Mouse (Mus musculus) forebrain, embryonic 12.5 days (tissue): ENCODE results near the gene Apof. TPM values are rescaled to one million over a fixed set of nuclear protein-coding genes. Genes with fewer than 3 reads are reported as not detected.

Source experiments
- ATAC-seq: fragments of 200-750 bp; cut with Nextera tagmentation; 2 replicates; pipeline ENCODE4 v1.8.0; 2017; ENCODE audit warnings: moderate TSS enrichment; ENCODE audit not compliant: low FRiP score
- H3K27ac ChIP-seq: fragments of 300-500 bp; sonication (generic); 2 replicates; pipeline ENCODE4 v1.5.1; 2016; ENCODE audit warnings: mild to moderate bottlenecking
- H3K27me3 ChIP-seq: fragments of 300-500 bp; sonication (generic); 2 replicates; pipeline ENCODE4 v1.6.1; 2016; ENCODE audit warnings: mild to moderate bottlenecking
- H3K36me3 ChIP-seq: fragments of 300-500 bp; sonication (generic); replicated peaks from 2 replicates; pipeline ENCODE4 v1.6.1; 2016; ENCODE audit warnings: mild to moderate bottlenecking
- H3K4me1 ChIP-seq: fragments of 300-500 bp; sonication (generic); 2 replicates; pipeline ENCODE4 v1.6.1; 2016
- H3K4me2 ChIP-seq: fragments of 300-500 bp; sonication (generic); 2 replicates; pipeline ENCODE4 v1.6.1; 2016; ENCODE audit warnings: mild to moderate bottlenecking, moderate library complexity
- H3K4me3 ChIP-seq: fragments of 300-500 bp; sonication (generic); replicated peaks from 2 replicates; pipeline ENCODE4 v1.5.1; 2016; ENCODE audit warnings: mild to moderate bottlenecking
- H3K9ac ChIP-seq: fragments of 300-500 bp; sonication (generic); 2 replicates; pipeline ENCODE4 v1.6.1; 2016; ENCODE audit warnings: mild to moderate bottlenecking
- H3K9me3 ChIP-seq: fragments of 300-500 bp; sonication (generic); 2 replicates; pipeline ENCODE4 v1.6.1; 2016
- WGBS: fragments of 180-500 bp; shearing (Covaris S2); methylation state at CpG from one replicate; pipeline ENCODE4 v1.1.7; 2016; 5-methylcytosine and 5-hydroxymethylcytosine counted together
- polyA plus RNA-seq: library from polyadenylated mRNA; unstranded; fragments of >200 nt; fragmentation: Nextera tagmentation; extraction: Ambion mirVana; gene quantifications from 2 replicates; pipeline ENCODE4 v1.2.1, GENCODE M21; 2016

The Apof gene
- polyA plus RNA-seq, 1 experiment from 2014 or later: not detected

- Histone ChIP-seq H3K4me1 (peaks cover 9% of the 10 kb centered on the region; the same call in 1 of the 2 replicates), H3K27ac (no peak overlapping the region), H3K9me3 (no peaks in the 10 kb centered on the region), H3K9ac (no peak overlapping the region), H3K36me3 (peaks cover 41% of the 10 kb centered on the region), H3K4me3 (no peak overlapping the region), H3K4me2 (no peak overlapping the region), H3K27me3 (no peaks in the 10 kb centered on the region)
- no peak for ATAC-seq
- 79% methylated on average over 15 of the region's 15 CpGs for WGBS
Observed at GRCm38 (mm10) chr10:128237807-128238480, 30.5 kb upstream of the Apof start.

GRCm38 (mm10) chr10:128239140-128239539 lies 29.3 kb upstream of the Apof start:
- Histone ChIP-seq H3K9me3 (no peaks in the 10 kb centered on the region), H3K27me3 (no peaks in the 10 kb centered on the region), H3K27ac (no peak overlapping the region), H3K4me1 (peaks cover 8% of the 10 kb centered on the region; the same call in 1 of the 2 replicates), H3K9ac (no peak overlapping the region), H3K36me3 (peaks cover 52% of the 10 kb centered on the region), H3K4me2 (no peak overlapping the region), H3K4me3 (no peak overlapping the region)
- 94% methylated on average over 4 of the region's 4 CpGs for WGBS
- ATAC-seq: no peak

GRCm38 (mm10) chr10:128240131-128240530 lies 28.3 kb upstream of the Apof start:
- no peak for ATAC-seq
- Histone ChIP-seq H3K4me3 (no peak overlapping the region), H3K4me1 (peaks cover 8% of the 10 kb centered on the region; the same call in 1 of the 2 replicates), H3K27ac (no peak overlapping the region), H3K4me2 (no peak overlapping the region), H3K27me3 (no peaks in the 10 kb centered on the region), H3K36me3 (peaks cover 59% of the 10 kb centered on the region), H3K9me3 (no peaks in the 10 kb centered on the region), H3K9ac (no peak overlapping the region)
- 95% methylated on average over 18 of the region's 18 CpGs for WGBS

- H3K4me1 ChIP-seq: no peaks in the 10 kb centered on the region
- H3K9me3 ChIP-seq: no peaks in the 10 kb centered on the region
- peaks cover 91% of the 10 kb centered on the region for H3K36me3 ChIP-seq
- no peak overlapping the region for H3K4me2 ChIP-seq
- ATAC-seq: no peak
- H3K4me3 ChIP-seq: no peak overlapping the region
- no peak overlapping the region for H3K9ac ChIP-seq
- H3K27ac ChIP-seq: no peak overlapping the region
- WGBS: 96% methylated on average over 8 of the region's 8 CpGs
- no peaks in the 10 kb centered on the region for H3K27me3 ChIP-seq
Observed at GRCm38 (mm10) chr10:128243252-128243651, 25.2 kb upstream of the Apof start.

- H3K9me3 ChIP-seq: no peaks in the 10 kb centered on the region
- H3K27ac ChIP-seq: no peak overlapping the region
- 96% methylated on average over 15 of the region's 15 CpGs for WGBS
- H3K9ac ChIP-seq: no peak overlapping the region
- H3K4me3 ChIP-seq: no peak overlapping the region
- H3K36me3 ChIP-seq: peaks cover 99% of the 10 kb centered on the region
- ATAC-seq: no peak
- H3K27me3 ChIP-seq: no peaks in the 10 kb centered on the region
- H3K4me2 ChIP-seq: no peak overlapping the region
- H3K4me1 ChIP-seq: no peaks in the 10 kb centered on the region
Observed at GRCm38 (mm10) chr10:128244121-128244520, 24.4 kb upstream of the Apof start.

- 88% methylated on average over 17 of the region's 17 CpGs for WGBS
- no peaks in the 10 kb centered on the region for H3K9me3 ChIP-seq
- no peak overlapping the region for H3K4me3 ChIP-seq
- no peaks in the 10 kb centered on the region for H3K4me1 ChIP-seq
- no peak overlapping the region for H3K9ac ChIP-seq
- H3K36me3 ChIP-seq: peaks cover 99% of the 10 kb centered on the region
- H3K4me2 ChIP-seq: no peak overlapping the region
- ATAC-seq: no peak
- 0 out of 2 replicates have a peak overlapping the region, but pooled peaks have one; percentile 27 for H3K27ac ChIP-seq
- no peaks in the 10 kb centered on the region for H3K27me3 ChIP-seq
Observed at GRCm38 (mm10) chr10:128247020-128247732, 21.3 kb upstream of the Apof start.

- H3K4me2 ChIP-seq: no peak overlapping the region
Observed at GRCm38 (mm10) chr10:128250565-128250964, 17.9 kb upstream of the Apof start.

GRCm38 (mm10) chr10:128253677-128254255 lies 14.7 kb upstream of the Apof start, which contains the start of gene Apon:
Apon (plus strand) TSS chr10:128254096.
- 91% methylated on average over 4 of the region's 4 CpGs for WGBS

More at GRCm38 (mm10) chr10:128250565-128250964, 17.9 kb upstream of the Apof start:
- H3K27me3 ChIP-seq: no peaks in the 10 kb centered on the region
- H3K27ac ChIP-seq: no peak overlapping the region
- H3K9ac ChIP-seq: no peak overlapping the region
- H3K36me3 ChIP-seq: peaks cover 76% of the 10 kb centered on the region
- H3K9me3 ChIP-seq: no peaks in the 10 kb centered on the region
- 97% methylated on average over 13 of the region's 13 CpGs for WGBS
- ATAC-seq: no peak
- no peak overlapping the region for H3K4me3 ChIP-seq
- no peaks in the 10 kb centered on the region for H3K4me1 ChIP-seq

GRCm38 (mm10) chr10:128255925-128256324 lies 12.5 kb upstream of the Apof start:
- no peak overlapping the region for H3K4me2 ChIP-seq
- H3K36me3 ChIP-seq: peaks cover 23% of the 10 kb centered on the region
- no peak overlapping the region for H3K4me3 ChIP-seq
- H3K9me3 ChIP-seq: no peaks in the 10 kb centered on the region
- no peak overlapping the region for H3K9ac ChIP-seq
- no peak overlapping the region for H3K27ac ChIP-seq
- H3K4me1 ChIP-seq: no peaks in the 10 kb centered on the region
- no peak for ATAC-seq
- WGBS: 93% methylated on average over 8 of the region's 8 CpGs
- H3K27me3 ChIP-seq: no peaks in the 10 kb centered on the region

More at GRCm38 (mm10) chr10:128253677-128254255, 14.7 kb upstream of the Apof start, which contains the start of gene Apon:
- Histone ChIP-seq H3K4me3 (no peak within 1 kb of the TSS), H3K27ac (no peak within 1 kb of the TSS), H3K27me3 (no peaks in the 10 kb centered on the region), H3K36me3 (peaks cover 44% of the 10 kb centered on the region), H3K4me2 (no peak within 1 kb of the TSS), H3K9ac (no peak within 1 kb of the TSS), H3K9me3 (no peaks in the 10 kb centered on the region), H3K4me1 (no peaks in the 10 kb centered on the region)
- no peak for ATAC-seq

GRCm38 (mm10) chr10:128256328-128256727 lies 12.1 kb upstream of the Apof start:
- no peak for ATAC-seq
- 93% methylated on average over 8 of the region's 8 CpGs for WGBS
- H3K4me2 ChIP-seq: no peak overlapping the region

GRCm38 (mm10) chr10:128258953-128259352 lies 9.5 kb upstream of the Apof start:
- Histone ChIP-seq H3K4me2 (no peak overlapping the region), H3K4me1 (no peaks in the 10 kb centered on the region), H3K36me3 (no peaks in the 10 kb centered on the region), H3K4me3 (no peak overlapping the region), H3K9ac (no peak overlapping the region), H3K27ac (no peak overlapping the region), H3K9me3 (no peaks in the 10 kb centered on the region), H3K27me3 (no peaks in the 10 kb centered on the region)
- WGBS: 89% methylated on average over 4 of the region's 4 CpGs
- ATAC-seq: no peak

More at GRCm38 (mm10) chr10:128256328-128256727, 12.1 kb upstream of the Apof start:
- Histone ChIP-seq H3K4me3 (no peak overlapping the region), H3K9ac (no peak overlapping the region), H3K36me3 (peaks cover 19% of the 10 kb centered on the region), H3K9me3 (no peaks in the 10 kb centered on the region), H3K27ac (no peak overlapping the region), H3K27me3 (no peaks in the 10 kb centered on the region), H3K4me1 (no peaks in the 10 kb centered on the region)

GRCm38 (mm10) chr10:128259946-128260345 lies 8.5 kb upstream of the Apof start:
- no peak for ATAC-seq
- Histone ChIP-seq H3K4me2 (no peak overlapping the region), H3K36me3 (no peaks in the 10 kb centered on the region), H3K27ac (no peak overlapping the region), H3K9me3 (no peaks in the 10 kb centered on the region), H3K4me3 (no peak overlapping the region), H3K9ac (no peak overlapping the region), H3K4me1 (no peaks in the 10 kb centered on the region), H3K27me3 (no peaks in the 10 kb centered on the region)
- WGBS: 86% methylated on average over 5 of the region's 5 CpGs
